Mouse (Mus musculus) forebrain, embryonic 14.5 days (tissue): Measurements from ENCODE around the gene Ribc2. TPM values are rescaled to one million over a fixed set of nuclear protein-coding genes. Genes with fewer than 3 reads are reported as not detected.
A peak's percentile ranks its signal among the peaks of the same experiment; 100 is the strongest.

Experiments
- ATAC-seq: fragments of 200-750 bp; cut with Nextera tagmentation; 2 replicates; pipeline ENCODE4 v1.8.0; 2017; ENCODE audit warnings: mild to moderate bottlenecking, moderate library complexity
- DNase-seq: peaks from one replicate; pipeline ENCODE4 v3.0.0-alpha.2; 2015; ENCODE audit warnings: low spot score
- H3K27ac ChIP-seq: fragments of 300-500 bp; sonication (generic); 2 replicates; pipeline ENCODE4 v1.5.1; 2014; ENCODE audit warnings: low read depth, mild to moderate bottlenecking, control low read depth, low read length, moderate library complexity
- H3K27me3 ChIP-seq: fragments of 300-500 bp; sonication (generic); replicated peaks from 2 replicates; pipeline ENCODE4 v1.6.1; 2014; ENCODE audit warnings: low read length, control low read depth, mixed read lengths; ENCODE audit not compliant: control insufficient read depth, insufficient read depth
- H3K36me3 ChIP-seq: fragments of 300-500 bp; sonication (generic); 2 replicates; pipeline ENCODE4 v1.6.1; 2014; ENCODE audit warnings: low read length, control low read depth; ENCODE audit not compliant: control insufficient read depth, insufficient read depth
- H3K4me1 ChIP-seq: fragments of 300-500 bp; sonication (generic); 2 replicates; pipeline ENCODE4 v1.6.1; 2014; ENCODE audit warnings: antibody characterized with exemption, low read length, control low read depth; ENCODE audit not compliant: control insufficient read depth, insufficient read depth
- H3K4me2 ChIP-seq: fragments of 300-500 bp; sonication (generic); 2 replicates; pipeline ENCODE4 v1.6.1; 2014; ENCODE audit warnings: mild to moderate bottlenecking, control low read depth, low read length
- H3K4me3 ChIP-seq: fragments of 300-500 bp; sonication (generic); 2 replicates; pipeline ENCODE4 v1.5.1; 2014; ENCODE audit warnings: low read depth, low read length, control low read depth
- H3K9ac ChIP-seq: fragments of 300-500 bp; sonication (generic); 2 replicates; pipeline ENCODE4 v1.6.1; 2014; ENCODE audit warnings: mild to moderate bottlenecking, low read length, control low read depth, moderate library complexity
- H3K9me3 ChIP-seq: fragments of 300-500 bp; sonication (generic); replicated peaks from 2 replicates; pipeline ENCODE4 v1.6.1; 2016; ENCODE audit warnings: low read length, control low read depth, mixed read lengths; ENCODE audit not compliant: control insufficient read depth
- WGBS: fragments of 180-500 bp; shearing (Covaris S2); extraction: QIAGEN DNeasy Blood & Tissue Kit; methylation state at CpG from one replicate; pipeline ENCODE4 v1.1.7; 2014; 5-methylcytosine and 5-hydroxymethylcytosine counted together
- polyA plus RNA-seq: library from polyadenylated mRNA; unstranded; fragments of >200 nt; fragmentation: Nextera tagmentation; extraction: Ambion mirVana; gene quantifications from 2 replicates; pipeline ENCODE4 v1.2.1, GENCODE M21; 2014

The Ribc2 gene
- polyA plus RNA-seq, 1 experiment from 2014 or later: 0.97 TPM

- ATAC-seq (no peak), DNase-seq (no peak)
- H3K4me2 ChIP-seq: no peak overlapping the region
- H3K4me1 ChIP-seq: peaks cover 2% of the 10 kb centered on the region; the same call in 1 of the 2 replicates
- H3K27me3 ChIP-seq: no peaks in the 10 kb centered on the region
- no peak overlapping the region for H3K27ac ChIP-seq
- no peak overlapping the region for H3K4me3 ChIP-seq
- H3K9ac ChIP-seq: no peak overlapping the region
- H3K36me3 ChIP-seq: no peaks in the 10 kb centered on the region
- no peaks in the 10 kb centered on the region for H3K9me3 ChIP-seq
- whole genome bisulfite sequencing: 87% methylated on average over 2 of the region's 2 CpGs
Measured at GRCm38 (mm10) chr15:85172054-85172453, 40.2 kb downstream of the Ribc2 start.

- no peak for ATAC-seq
- DNase-seq: no peak
- H3K4me1 ChIP-seq: no peaks in the 10 kb centered on the region
- WGBS: 87% methylated on average over 8 of the region's 8 CpGs
- no peak overlapping the region for H3K9ac ChIP-seq
- H3K9me3 ChIP-seq: no peaks in the 10 kb centered on the region
- no peaks in the 10 kb centered on the region for H3K27me3 ChIP-seq
- H3K4me2 ChIP-seq: no peak overlapping the region
- H3K36me3 ChIP-seq: no peaks in the 10 kb centered on the region
- H3K4me3 ChIP-seq: no peak overlapping the region
- H3K27ac ChIP-seq: no peak overlapping the region
Measured at GRCm38 (mm10) chr15:85173425-85173824, 41.5 kb downstream of the Ribc2 start.

DNA sequence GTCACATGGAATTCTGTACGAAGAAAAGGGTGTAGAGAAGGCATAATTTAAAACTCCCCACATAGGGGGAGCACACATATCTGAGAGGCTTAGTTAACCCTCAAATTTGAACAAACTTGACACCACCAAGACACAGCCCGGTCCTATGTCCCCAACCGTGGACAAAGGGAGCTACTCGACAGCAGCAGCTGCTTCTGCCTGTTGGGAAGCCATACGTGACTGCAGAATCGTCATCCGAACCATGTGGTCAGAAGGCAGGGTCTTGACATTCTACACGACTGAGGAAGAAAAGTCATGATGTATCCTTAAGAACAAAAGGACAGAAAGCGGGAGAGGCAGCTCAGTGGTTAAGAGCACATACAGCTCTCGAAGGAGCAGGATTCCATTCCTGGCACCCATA lies 42.2 kb downstream of the Ribc2 start:
- H3K9ac ChIP-seq: no peak overlapping the region
- no peaks in the 10 kb centered on the region for H3K9me3 ChIP-seq
- no peaks in the 10 kb centered on the region for H3K27me3 ChIP-seq
- DNase-seq (no peak), ATAC-seq (no peak)
- H3K27ac ChIP-seq: no peak overlapping the region
- no peaks in the 10 kb centered on the region for H3K36me3 ChIP-seq
- WGBS: 84% methylated on average over 10 of the region's 10 CpGs
- H3K4me1 ChIP-seq: no peaks in the 10 kb centered on the region
- no peak overlapping the region for H3K4me2 ChIP-seq
- no peak overlapping the region for H3K4me3 ChIP-seq

GRCm38 (mm10) chr15:85177576-85177975 lies 45.7 kb downstream of the Ribc2 start:
- 80% methylated on average over 8 of the region's 8 CpGs for WGBS
- DNase-seq (peak; percentile 74), ATAC-seq (no peak)
- Histone ChIP-seq H3K4me1 (0 out of 2 replicates have a peak, but pooled peaks cover 4% of the 10 kb centered on the region), H3K27ac (no peak overlapping the region), H3K4me3 (no peak overlapping the region), H3K9ac (no peak overlapping the region), H3K36me3 (no peaks in the 10 kb centered on the region), H3K4me2 (no peak overlapping the region), H3K9me3 (no peaks in the 10 kb centered on the region), H3K27me3 (no peaks in the 10 kb centered on the region)

DNA sequence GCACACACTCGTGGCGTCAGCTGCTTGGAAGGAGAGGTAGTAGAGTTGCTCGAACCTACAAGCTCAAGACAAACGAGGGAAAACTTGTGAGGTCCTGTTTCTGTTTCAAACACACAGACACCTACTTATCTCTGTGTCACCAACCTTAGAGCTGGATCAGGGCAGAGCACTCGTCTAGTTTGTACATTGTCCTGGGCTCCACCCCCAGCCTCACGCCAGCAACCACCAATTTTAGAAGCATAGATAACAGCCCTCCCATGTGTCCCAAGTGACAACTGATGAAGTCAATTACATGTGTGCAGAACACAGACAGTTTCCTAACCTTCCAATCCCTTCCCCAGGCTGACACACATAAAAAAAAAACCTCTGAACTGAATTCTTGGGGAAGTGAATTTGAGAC lies 46.3 kb downstream of the Ribc2 start:
- Histone ChIP-seq H3K9ac (no peak overlapping the region), H3K4me1 (0 out of 2 replicates have a peak, but pooled peaks cover 4% of the 10 kb centered on the region), H3K4me2 (no peak overlapping the region), H3K36me3 (no peaks in the 10 kb centered on the region), H3K27ac (no peak overlapping the region), H3K27me3 (no peaks in the 10 kb centered on the region), H3K9me3 (no peaks in the 10 kb centered on the region), H3K4me3 (no peak overlapping the region)
- ATAC-seq: no peak
- no peak for DNase-seq
- WGBS: 78% methylated on average over 6 of the region's 6 CpGs

DNA sequence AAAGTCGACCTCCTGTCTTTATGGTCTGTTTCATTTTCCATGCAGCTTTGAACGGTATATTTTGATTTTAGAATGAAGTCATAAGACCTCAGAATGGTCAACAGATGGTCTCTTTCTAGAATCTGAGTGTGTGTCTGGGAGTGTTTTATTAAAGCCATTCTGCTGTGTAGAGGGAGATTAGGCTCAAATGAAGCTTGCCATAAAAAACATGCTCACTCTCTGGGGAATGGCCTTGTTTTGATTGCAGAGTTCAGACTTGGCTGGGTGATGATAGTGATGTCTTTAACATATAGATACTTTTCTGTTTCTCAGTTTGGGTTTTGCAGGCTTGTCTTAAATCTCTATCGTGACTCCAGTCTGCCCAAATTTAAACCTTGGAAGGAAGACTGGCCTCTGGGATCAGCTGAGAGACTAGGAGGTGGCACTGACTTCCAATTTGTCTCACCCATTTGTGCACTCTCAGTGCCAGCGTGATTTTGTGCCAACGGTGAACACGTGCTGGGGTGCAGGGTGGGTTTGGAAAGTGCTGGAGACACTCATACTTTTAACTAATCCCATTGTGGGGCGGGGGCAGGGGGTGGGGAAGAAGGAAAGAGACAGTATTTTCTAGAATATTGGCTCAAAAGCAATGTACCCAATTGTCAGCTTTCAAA lies 47.8 kb downstream of the Ribc2 start:
- no peak overlapping the region for H3K9ac ChIP-seq
- no peaks in the 10 kb centered on the region for H3K36me3 ChIP-seq
- H3K27me3 ChIP-seq: no peaks in the 10 kb centered on the region
- WGBS: 67% methylated on average over 7 of the region's 7 CpGs
- DNase-seq (no peak), ATAC-seq (no peak)
- H3K27ac ChIP-seq: no peak overlapping the region
- H3K4me3 ChIP-seq: no peak overlapping the region
- H3K9me3 ChIP-seq: no peaks in the 10 kb centered on the region
- no peak overlapping the region for H3K4me2 ChIP-seq
- H3K4me1 ChIP-seq: 0 out of 2 replicates have a peak, but pooled peaks cover 4% of the 10 kb centered on the region

- no peak overlapping the region for H3K4me3 ChIP-seq
- no peak overlapping the region for H3K27ac ChIP-seq
- no peak overlapping the region for H3K9ac ChIP-seq
- peak; percentile 64 for DNase-seq
- no peaks in the 10 kb centered on the region for H3K36me3 ChIP-seq
- no peaks in the 10 kb centered on the region for H3K9me3 ChIP-seq
- no peak for ATAC-seq
- 0 out of 2 replicates have a peak, but pooled peaks cover 4% of the 10 kb centered on the region for H3K4me1 ChIP-seq
- H3K27me3 ChIP-seq: no peaks in the 10 kb centered on the region
- no peak overlapping the region for H3K4me2 ChIP-seq
Measured at GRCm38 (mm10) chr15:85180368-85180767, 48.5 kb downstream of the Ribc2 start.

GRCm38 (mm10) chr15:85182063-85182462 lies 50.2 kb downstream of the Ribc2 start:
- Histone ChIP-seq H3K4me3 (no peak overlapping the region), H3K27me3 (no peaks in the 10 kb centered on the region), H3K4me1 (0 out of 2 replicates have a peak, but pooled peaks cover 4% of the 10 kb centered on the region), H3K9me3 (no peaks in the 10 kb centered on the region), H3K36me3 (no peaks in the 10 kb centered on the region), H3K27ac (no peak overlapping the region), H3K9ac (no peak overlapping the region), H3K4me2 (no peak overlapping the region)
- 89% methylated on average over 4 of the region's 4 CpGs for WGBS
- DNase-seq (no peak), ATAC-seq (no peak)

GRCm38 (mm10) chr15:85186916-85187315 lies 55.0 kb downstream of the Ribc2 start:
- WGBS: 85% methylated on average over 7 of the region's 7 CpGs
- ATAC-seq: no peak
- no peaks in the 10 kb centered on the region for H3K4me1 ChIP-seq

More at GRCm38 (mm10) chr15:85186916-85187315, 55.0 kb downstream of the Ribc2 start:
- H3K9me3 ChIP-seq: no peaks in the 10 kb centered on the region
- no peak overlapping the region for H3K4me2 ChIP-seq
- no peak overlapping the region for H3K27ac ChIP-seq
- H3K4me3 ChIP-seq: no peak overlapping the region
- no peaks in the 10 kb centered on the region for H3K36me3 ChIP-seq
- no peak for DNase-seq
- H3K9ac ChIP-seq: no peak overlapping the region
- H3K27me3 ChIP-seq: no peaks in the 10 kb centered on the region
